Mouse (Mus musculus): ENCODE data around the gene Arhgdig. TPM values are rescaled to one million over a fixed set of nuclear protein-coding genes. Genes with fewer than 3 reads are reported as not detected.

Gene Arhgdig
- polyA plus RNA-seq, 1 experiment from 2014 or later, result 65.7 TPM

- Histone ChIP-seq H3K4me1 (replicated peaks) (no peaks in the 10 kb centered on the region), H3K9me3 (no peaks in the 10 kb centered on the region), H3K4me2 (no peak overlapping the region), H3K27me3 (no peaks in the 10 kb centered on the region), H3K9ac (no peak overlapping the region), H3K4me3 (no peak overlapping the region), H3K36me3 (peaks cover 56% of the 10 kb centered on the region), H3K27ac (no peak overlapping the region)
- no peak for ATAC-seq (ENCODE audit: low FRiP score)
- WGBS, result 95% methylated on average over 2 of the region's 2 CpGs
Measured at GRCm38 (mm10) chr17:26151886-26152630, 55.5 kb downstream of the Arhgdig start.

Other genes starting within 250 kb of the Arhgdig start
- 20.4 and 21.6 TPM in 2 replicates for gene Capn15, start 222.0 kb downstream of the Arhgdig start, polyA plus RNA-seq (2015; fragmentation: Nextera tagmentation; extraction: Ambion mirVana)
- gene Rab11fip3, start 138.2 kb downstream of the Arhgdig start, polyA plus RNA-seq (2015; fragmentation: Nextera tagmentation; extraction: Ambion mirVana), result 28.7 and 29.5 TPM in 2 replicates
- gene Decr2, start 117.4 kb downstream of the Arhgdig start, polyA plus RNA-seq (2015; fragmentation: Nextera tagmentation; extraction: Ambion mirVana), result 33.5 and 34.9 TPM in 2 replicates
- 29.8 and 31.6 TPM in 2 replicates for gene Nme4, start 112.2 kb downstream of the Arhgdig start, polyA plus RNA-seq (2015; fragmentation: Nextera tagmentation; extraction: Ambion mirVana)
- 3.0 and 3.7 TPM in 2 replicates for gene Tmem8, start 94.5 kb downstream of the Arhgdig start, polyA plus RNA-seq (2015; fragmentation: Nextera tagmentation; extraction: Ambion mirVana)
- 177 and 178 TPM in 2 replicates for gene Mrpl28, start 84.3 kb downstream of the Arhgdig start, polyA plus RNA-seq (2015; fragmentation: Nextera tagmentation; extraction: Ambion mirVana)
- gene Axin1, start 69.1 kb downstream of the Arhgdig start, polyA plus RNA-seq (2015; fragmentation: Nextera tagmentation; extraction: Ambion mirVana), result 8.5 and 9.7 TPM in 2 replicates
- 0.30 and 0.36 TPM in 2 replicates for gene Pdia2, start 8.7 kb downstream of the Arhgdig start, polyA plus RNA-seq (2015; fragmentation: Nextera tagmentation; extraction: Ambion mirVana)
- 9.0 and 9.5 TPM in 2 replicates for gene Rgs11, start 4.8 kb downstream of the Arhgdig start, polyA plus RNA-seq (2015; fragmentation: Nextera tagmentation; extraction: Ambion mirVana)
- 30.8 and 31.4 TPM in 2 replicates for gene Fam234a, start 36.5 kb upstream of the Arhgdig start, polyA plus RNA-seq (2015; fragmentation: Nextera tagmentation; extraction: Ambion mirVana)
- gene Luc7l, start 45.1 kb upstream of the Arhgdig start, polyA plus RNA-seq (2015; fragmentation: Nextera tagmentation; extraction: Ambion mirVana), result 117 and 118 TPM in 2 replicates
- gene Neurl1b, start 207.0 kb upstream of the Arhgdig start, polyA plus RNA-seq (2015; fragmentation: Nextera tagmentation; extraction: Ambion mirVana), result 0.78 and 1.0 TPM in 2 replicates